Mouse (Mus musculus) cortical plate, adult 2 months (tissue): Measurements from ENCODE around the gene Foxa2.

ENCODE experiments used
- CTCF ChIP-seq: fragments of 200-500 bp; IDR thresholded peaks from 2 replicates; pipeline ENCODE4 v1.5.1; 2011; ENCODE audit warnings: mild to moderate bottlenecking, control low read depth, low read length; ENCODE audit not compliant: insufficient read depth; ENCODE audit errors: extremely low read depth
- POLR2A ChIP-seq: fragments of 200-500 bp; IDR thresholded peaks from 2 replicates; pipeline ENCODE4 v1.6.1; 2011; ENCODE audit warnings: mild to moderate bottlenecking, low read length, control low read depth; ENCODE audit not compliant: insufficient read depth; ENCODE audit errors: extremely low read depth

DNA sequence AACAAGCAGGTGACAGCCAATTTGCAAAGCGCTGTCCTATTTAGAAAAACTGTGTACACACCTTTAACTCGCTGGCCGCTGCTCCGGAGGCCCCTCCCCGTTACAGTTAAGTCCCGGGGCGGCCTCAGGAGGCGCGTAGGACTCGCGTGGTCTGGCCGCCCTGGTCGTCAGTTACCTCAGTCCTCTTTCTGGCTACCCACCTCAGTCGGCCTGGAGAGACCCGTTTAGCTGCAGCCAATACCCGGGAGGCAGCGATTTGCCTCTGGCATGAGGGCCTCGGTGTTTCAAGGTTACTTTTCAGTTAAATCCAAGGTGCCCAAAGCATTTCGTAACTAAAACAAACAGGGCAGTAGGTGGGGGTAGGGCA lies at the start of gene Foxa2:
- TF ChIP-seq CTCF: no peak
- no peak for TF ChIP-seq POLR2A
